Mouse (Mus musculus): ENCODE results near the gene Ppara.

GRCm38 (mm10) chr15:85845071-85845470, 110.3 kb downstream of the Ppara start:
- TF ChIP-seq GATA1 (IDR thresholded peaks at IDR 0.05; ENCODE audit: borderline replicate concordance, low read length) (no peak), FLI1 (IDR thresholded peaks at IDR 0.05; ENCODE audit: low read length) (no peak)

Data from megakaryocyte, embryonic 14.5 days (primary cell).